Mouse (Mus musculus): ENCODE data around the gene Troap. TPM values are rescaled to one million over a fixed set of nuclear protein-coding genes. Genes with fewer than 3 reads are reported as not detected.
A peak's percentile ranks its signal among the peaks of the same experiment; 100 is the strongest.

Troap gene
- total RNA-seq, 2 experiments from 2014 or later, result 0.63 to 0.69 TPM

GRCm38 (mm10) chr15:99107866-99108265 lies 33.5 kb downstream of the Troap start:
- DNase-seq (ENCODE audit: extremely low spot score in 1 of 2, low spot score in 1 of 2), result no peak

- no peak for DNase-seq (ENCODE audit: extremely low spot score in 1 of 2, low spot score in 1 of 2)
Measured at GRCm38 (mm10) chr15:99111139-99111538, 36.8 kb downstream of the Troap start.

- no peak for DNase-seq (ENCODE audit: extremely low spot score in 1 of 2, low spot score in 1 of 2)
Measured at GRCm38 (mm10) chr15:99111809-99112208, 37.4 kb downstream of the Troap start.

- no peak for DNase-seq (ENCODE audit: extremely low spot score in 1 of 2, low spot score in 1 of 2)
Measured at GRCm38 (mm10) chr15:99112843-99113395, 38.5 kb downstream of the Troap start.

GRCm38 (mm10) chr15:99113396-99113975 lies 39.1 kb downstream of the Troap start:
- no peak for DNase-seq (ENCODE audit: extremely low spot score in 1 of 2, low spot score in 1 of 2)

GRCm38 (mm10) chr15:99114312-99115064 lies 40.1 kb downstream of the Troap start:
- DNase-seq (ENCODE audit: extremely low spot score in 1 of 2, low spot score in 1 of 2), result no peak

GRCm38 (mm10) chr15:99115065-99115423 lies 40.7 kb downstream of the Troap start:
- DNase-seq (ENCODE audit: extremely low spot score in 1 of 2, low spot score in 1 of 2), result no peak

- DNase-seq (ENCODE audit: extremely low spot score in 1 of 2, low spot score in 1 of 2), result no peak
Measured at GRCm38 (mm10) chr15:99116539-99116938, 42.2 kb downstream of the Troap start.

GRCm38 (mm10) chr15:99120814-99121213 lies 46.4 kb downstream of the Troap start:
- no peak for DNase-seq (ENCODE audit: extremely low spot score in 1 of 2, low spot score in 1 of 2)

GRCm38 (mm10) chr15:99122642-99123041 lies 48.3 kb downstream of the Troap start:
- no peak for DNase-seq (ENCODE audit: extremely low spot score in 1 of 2, low spot score in 1 of 2)

- DNase-seq (ENCODE audit: extremely low spot score in 1 of 2, low spot score in 1 of 2), result no peak
Measured at GRCm38 (mm10) chr15:99125711-99126080, 51.3 kb downstream of the Troap start, which contains the start of gene Spats2. TSS of gene Spats2 (plus strand) at chr15:99125916.

GRCm38 (mm10) chr15:99126081-99126815 lies 51.9 kb downstream of the Troap start:
- DNase-seq (ENCODE audit: extremely low spot score in 1 of 2, low spot score in 1 of 2), result peak; percentile 87 to 95

GRCm38 (mm10) chr15:99126816-99127365 lies 52.5 kb downstream of the Troap start:
- DNase-seq (ENCODE audit: extremely low spot score in 1 of 2, low spot score in 1 of 2), result no peak

GRCm38 (mm10) chr15:99127851-99128522 lies 53.6 kb downstream of the Troap start:
- no peak for DNase-seq (ENCODE audit: extremely low spot score in 1 of 2, low spot score in 1 of 2)

GRCm38 (mm10) chr15:99129441-99129840 lies 55.1 kb downstream of the Troap start:
- DNase-seq (ENCODE audit: extremely low spot score in 1 of 2, low spot score in 1 of 2), result no peak

GRCm38 (mm10) chr15:99129956-99130910 lies 55.9 kb downstream of the Troap start:
- no peak for DNase-seq (ENCODE audit: extremely low spot score in 1 of 2, low spot score in 1 of 2)

Measured in layer of hippocampus, postnatal 25 days (tissue).